Mouse (Mus musculus) kidney, embryonic 15.5 days (tissue): ENCODE measurements around the gene Rnf41. TPM values are rescaled to one million over a fixed set of nuclear protein-coding genes. Genes with fewer than 3 reads are reported as not detected.

Source experiments
- ATAC-seq: fragments of 200-750 bp; cut with Nextera tagmentation; replicated peaks from 2 replicates; pipeline ENCODE4 v1.8.0; 2017; ENCODE audit warnings: moderate TSS enrichment; ENCODE audit not compliant: low FRiP score
- H3K27ac ChIP-seq: fragments of 300-500 bp; sonication (generic); 2 replicates; pipeline ENCODE4 v1.5.1; 2015; ENCODE audit warnings: mild to moderate bottlenecking, inconsistent platforms
- H3K27me3 ChIP-seq: fragments of 300-500 bp; sonication (generic); 2 replicates; pipeline ENCODE4 v1.6.1; 2015; ENCODE audit warnings: inconsistent platforms
- H3K36me3 ChIP-seq: fragments of 300-500 bp; sonication (generic); 2 replicates; pipeline ENCODE4 v1.6.1; 2015; ENCODE audit warnings: inconsistent platforms
- H3K4me1 ChIP-seq: fragments of 300-500 bp; sonication (generic); 2 replicates; pipeline ENCODE4 v1.6.1; 2015; ENCODE audit warnings: inconsistent platforms
- H3K4me2 ChIP-seq: fragments of 300-500 bp; sonication (generic); 2 replicates; pipeline ENCODE4 v1.6.1; 2015; ENCODE audit warnings: moderate library complexity, mild to moderate bottlenecking, inconsistent platforms
- H3K4me3 ChIP-seq: fragments of 300-500 bp; sonication (generic); replicated peaks from 2 replicates; pipeline ENCODE4 v1.5.1; 2015; ENCODE audit warnings: mild to moderate bottlenecking, inconsistent platforms
- H3K9ac ChIP-seq: fragments of 300-500 bp; sonication (generic); 2 replicates; pipeline ENCODE4 v1.6.1; 2015; ENCODE audit warnings: mild to moderate bottlenecking, inconsistent platforms
- H3K9me3 ChIP-seq: fragments of 300-500 bp; sonication (generic); replicated peaks from 2 replicates; pipeline ENCODE4 v1.6.1; 2016; ENCODE audit warnings: inconsistent platforms
- WGBS: fragments of 180-500 bp; shearing (Covaris S2); methylation state at CpG from one replicate; pipeline ENCODE4 v1.1.7; 2015; ENCODE audit warnings: mixed read lengths; 5-methylcytosine and 5-hydroxymethylcytosine counted together
- polyA plus RNA-seq: library from polyadenylated mRNA; unstranded; fragments of >200 nt; fragmentation: Nextera tagmentation; extraction: Ambion mirVana; gene quantifications from 2 replicates; pipeline ENCODE4 v1.2.1, GENCODE M21; 2015

Gene Rnf41
- polyA plus RNA-seq, 1 experiment from 2014 or later: 45.1 TPM

DNA sequence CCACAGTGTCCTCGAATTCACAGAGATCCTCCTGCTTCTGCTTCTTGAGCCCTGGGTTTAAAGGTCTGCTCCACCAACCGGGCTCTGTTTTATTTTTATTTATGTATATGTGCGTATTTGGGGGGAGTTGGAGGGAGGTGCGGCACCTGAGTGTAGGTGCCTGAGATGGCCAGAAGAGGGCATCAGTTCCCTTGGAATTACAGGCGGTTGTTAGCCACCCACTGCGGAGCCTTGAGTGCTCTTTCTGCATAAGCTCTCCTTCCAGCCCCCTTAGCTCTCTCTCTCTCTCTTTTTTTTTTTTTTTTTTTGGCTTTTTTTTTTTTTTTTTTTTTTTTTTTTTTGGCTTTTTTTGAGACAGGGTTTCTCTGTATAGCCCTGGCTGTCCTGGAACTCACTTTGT is 37.1 kb upstream of the Rnf41 start:
- H3K4me2 ChIP-seq: no peak overlapping the region
- H3K36me3 ChIP-seq: peaks cover 11% of the 10 kb centered on the region
- H3K9me3 ChIP-seq: no peaks in the 10 kb centered on the region
- 78% methylated on average over 6 of the region's 6 CpGs for WGBS
- no peak overlapping the region for H3K9ac ChIP-seq
- H3K27ac ChIP-seq: no peak overlapping the region
- H3K4me1 ChIP-seq: peaks cover 32% of the 10 kb centered on the region
- no peak for ATAC-seq
- H3K27me3 ChIP-seq: no peaks in the 10 kb centered on the region
- no peak overlapping the region for H3K4me3 ChIP-seq

DNA sequence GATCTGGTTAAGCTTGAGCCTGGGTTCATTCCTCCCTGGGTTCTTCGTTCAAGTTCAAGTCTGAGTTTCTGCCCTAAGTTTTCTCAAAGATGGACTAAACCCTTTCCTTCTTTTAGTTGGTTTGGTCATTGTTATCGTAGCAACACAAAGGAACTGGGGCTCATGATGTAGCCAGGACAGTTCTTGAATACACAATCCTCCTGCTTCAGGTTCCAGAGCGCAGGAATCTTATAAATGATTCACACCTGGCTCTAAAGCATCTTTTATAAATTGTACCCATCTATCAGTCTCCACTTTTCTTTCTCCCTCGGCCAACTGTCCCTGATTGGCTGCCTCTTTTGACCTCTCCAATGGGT is 35.4 kb upstream of the Rnf41 start:
- 48% methylated on average over 4 of the region's 4 CpGs for WGBS

DNA sequence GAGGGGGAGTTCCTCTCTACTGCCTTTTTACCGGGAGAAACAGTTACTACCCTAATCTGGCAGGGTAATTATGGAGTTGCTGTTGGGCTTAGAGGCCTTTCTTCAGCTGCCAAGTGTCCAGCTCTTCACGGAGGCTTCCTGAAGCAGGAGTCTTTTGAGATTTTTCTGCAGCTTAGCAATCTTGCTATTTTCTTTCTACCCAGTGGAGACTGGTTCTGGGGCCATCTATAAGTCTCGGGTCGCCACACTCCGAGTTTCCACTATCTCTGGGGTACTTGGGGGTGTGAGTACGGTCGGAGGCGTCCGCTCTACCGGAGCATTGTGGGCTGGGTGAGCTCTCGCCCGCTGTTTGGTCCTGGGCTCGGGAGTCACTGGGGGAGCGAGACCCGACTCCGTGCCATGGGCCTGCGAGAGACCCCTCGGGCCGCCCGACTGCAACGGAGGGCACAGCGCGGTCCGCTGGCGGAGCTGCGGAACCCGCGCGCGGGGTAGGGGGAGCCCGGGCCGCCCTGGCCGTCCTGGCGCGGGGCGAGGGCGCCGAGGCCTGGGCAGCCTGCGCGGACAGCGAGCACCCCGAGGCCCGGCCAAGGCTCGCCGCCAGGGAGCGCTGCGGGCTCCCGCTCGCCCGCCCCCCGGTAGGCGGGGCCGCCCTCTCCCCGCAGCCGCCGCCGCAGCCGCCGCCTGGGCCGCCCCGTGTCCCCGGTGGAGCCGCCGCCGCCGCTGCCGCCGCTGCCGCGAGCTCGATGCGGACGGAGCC is 34.8 kb upstream of the Rnf41 start, which contains the start of gene Ankrd52:
Gene Ankrd52 (plus strand): TSS at position 661 of the 757 bp plus-strand sequence.
- 1% methylated on average over 48 of the region's 73 CpGs for WGBS
- Histone ChIP-seq H3K27ac (peak within 1 kb of the TSS; percentile 96), H3K27me3 (no peaks in the 10 kb centered on the region), H3K9ac (peak within 1 kb of the TSS; percentile 92), H3K4me2 (peak within 1 kb of the TSS; percentile 85), H3K4me3 (peak within 1 kb of the TSS; percentile 74), H3K9me3 (no peaks in the 10 kb centered on the region), H3K4me1 (peaks cover 28% of the 10 kb centered on the region), H3K36me3 (peaks cover 33% of the 10 kb centered on the region)
- ATAC-seq: peak; percentile 95

More for the DNA sequence above, 35.4 kb upstream of the Rnf41 start:
- no peak for ATAC-seq
- peak overlapping the region; percentile 92 for H3K9ac ChIP-seq
- peak overlapping the region; percentile 74 for H3K4me3 ChIP-seq
- H3K4me1 ChIP-seq: peaks cover 28% of the 10 kb centered on the region
- peaks cover 28% of the 10 kb centered on the region for H3K36me3 ChIP-seq
- no peaks in the 10 kb centered on the region for H3K27me3 ChIP-seq
- H3K4me2 ChIP-seq: peak overlapping the region; percentile 85
- H3K27ac ChIP-seq: peak overlapping the region; percentile 96
- no peaks in the 10 kb centered on the region for H3K9me3 ChIP-seq

DNA sequence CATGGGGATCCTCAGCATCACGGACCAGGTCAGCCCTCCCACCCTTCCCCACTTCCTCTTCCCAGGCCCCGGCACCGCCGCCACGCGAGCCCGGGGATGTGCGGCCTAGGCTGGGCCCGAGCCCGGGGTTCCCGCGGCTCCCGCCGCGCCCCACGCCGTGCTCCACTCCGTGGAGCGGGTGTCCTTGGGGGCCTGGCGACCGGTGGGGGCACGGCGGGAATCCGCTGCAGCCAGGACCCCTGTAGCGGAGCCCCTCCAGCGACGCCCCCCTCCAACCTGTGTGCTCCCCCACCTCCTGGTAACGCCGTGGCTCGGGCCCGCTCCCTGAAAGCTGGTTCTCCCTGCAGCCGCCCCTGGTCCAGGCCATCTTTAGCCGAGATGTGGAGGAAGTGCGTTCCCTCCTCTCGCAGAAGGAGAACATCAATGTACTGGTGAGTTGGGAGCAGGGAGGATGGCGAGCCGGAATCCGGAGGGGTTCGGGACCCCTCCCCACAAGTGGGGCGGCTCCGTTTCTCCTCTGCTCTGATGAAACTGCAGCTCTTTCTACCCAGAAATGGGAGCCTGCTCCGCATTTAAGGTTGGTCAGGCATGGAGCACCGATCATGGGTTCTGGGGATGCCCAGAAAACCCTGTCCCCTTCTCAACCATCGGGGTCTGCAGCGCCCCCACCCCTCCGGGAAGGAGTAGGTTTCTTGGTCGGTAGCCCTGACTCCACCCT is 34.1 kb upstream of the Rnf41 start:
- Histone ChIP-seq H3K27me3 (no peaks in the 10 kb centered on the region), H3K9me3 (no peaks in the 10 kb centered on the region), H3K4me1 (peaks cover 28% of the 10 kb centered on the region), H3K4me3 (peak overlapping the region; percentile 74), H3K36me3 (peaks cover 41% of the 10 kb centered on the region), H3K4me2 (peak overlapping the region; percentile 85), H3K27ac (peak overlapping the region; percentile 96), H3K9ac (peak overlapping the region; percentile 92)
- ATAC-seq: peak; percentile 77
- 0% methylated on average over 47 of the region's 47 CpGs for WGBS

DNA sequence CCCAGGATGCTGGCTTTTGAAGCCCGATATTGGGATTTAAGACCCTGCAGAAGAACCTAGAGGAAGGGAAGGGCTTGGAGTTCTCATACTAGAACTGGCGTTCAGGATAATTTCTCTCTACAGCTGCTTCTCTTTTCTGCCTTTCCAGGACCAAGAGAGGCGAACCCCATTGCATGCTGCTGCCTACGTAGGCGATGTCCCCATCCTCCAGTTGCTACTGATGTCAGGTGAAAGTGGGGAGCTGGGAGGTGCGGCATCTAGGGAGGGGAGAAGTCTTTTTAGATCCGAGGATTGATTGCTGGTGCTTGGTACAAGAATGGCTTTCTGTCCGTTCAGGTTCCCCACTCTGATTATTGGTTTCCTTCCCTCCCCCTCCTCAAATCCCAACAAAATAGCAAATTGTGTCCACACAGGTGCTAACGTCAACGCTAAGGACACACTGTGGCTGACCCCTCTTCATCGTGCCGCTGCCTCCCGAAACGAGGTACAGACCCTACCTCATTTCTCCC is 33.5 kb upstream of the Rnf41 start:
- Histone ChIP-seq H3K27ac (peak overlapping the region; percentile 96), H3K4me3 (peak overlapping the region; percentile 74), H3K9ac (peak overlapping the region; percentile 92), H3K4me2 (peak overlapping the region; percentile 85), H3K9me3 (no peaks in the 10 kb centered on the region), H3K4me1 (peaks cover 28% of the 10 kb centered on the region), H3K27me3 (no peaks in the 10 kb centered on the region), H3K36me3 (peaks cover 47% of the 10 kb centered on the region)
- no peak for ATAC-seq
- WGBS: 51% methylated on average over 14 of the region's 14 CpGs

DNA sequence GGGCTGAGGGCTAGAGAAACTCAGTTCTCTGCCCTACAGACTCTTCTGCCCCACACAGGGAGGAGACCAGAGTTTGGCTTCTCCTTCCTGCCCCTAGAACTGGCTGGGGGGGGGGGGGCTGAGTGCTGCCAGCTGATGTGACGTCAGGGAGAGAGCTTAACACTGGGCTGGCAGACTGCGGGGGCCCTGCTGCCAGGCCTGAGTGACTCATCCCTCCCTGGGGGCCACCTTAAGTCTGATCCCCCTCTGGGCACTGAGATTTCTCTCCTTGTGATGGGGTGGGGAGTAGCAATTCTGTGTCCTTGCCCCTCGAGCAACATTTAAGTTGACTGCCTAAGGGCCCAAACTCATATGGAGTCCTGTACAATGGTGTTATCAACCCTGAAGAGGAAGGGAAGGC is 33.0 kb upstream of the Rnf41 start:
- ATAC-seq: no peak

DNA sequence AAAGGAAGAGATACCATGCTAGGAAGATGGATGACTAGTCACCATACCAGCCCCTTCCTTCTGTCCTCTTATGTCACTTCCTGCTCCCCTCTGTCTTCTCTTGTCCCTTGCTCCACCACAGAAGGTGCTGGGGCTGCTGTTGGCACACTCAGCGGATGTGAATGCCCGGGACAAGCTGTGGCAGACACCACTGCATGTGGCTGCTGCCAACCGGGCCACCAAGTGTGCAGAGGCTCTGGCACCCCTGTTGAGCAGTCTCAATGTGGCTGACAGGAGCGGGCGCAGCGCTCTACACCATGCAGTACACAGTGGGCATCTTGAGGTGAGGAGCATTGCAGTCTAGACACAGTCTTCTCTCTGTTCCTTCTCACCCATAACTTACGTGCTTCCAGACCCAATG is 32.2 kb upstream of the Rnf41 start:
- WGBS: 97% methylated on average over 7 of the region's 7 CpGs
- Histone ChIP-seq H3K9me3 (no peaks in the 10 kb centered on the region), H3K36me3 (peaks cover 60% of the 10 kb centered on the region), H3K27me3 (no peaks in the 10 kb centered on the region), H3K27ac (no peak overlapping the region), H3K4me1 (peaks cover 28% of the 10 kb centered on the region), H3K4me3 (0 out of 2 replicates have a peak overlapping the region, but pooled peaks have one; percentile 74), H3K9ac (no peak overlapping the region; the same call in 1 of the 2 replicates), H3K4me2 (no peak overlapping the region)
- ATAC-seq: no peak

More for the DNA sequence above, 33.0 kb upstream of the Rnf41 start:
- WGBS: 71% methylated on average over 3 of the region's 3 CpGs
- Histone ChIP-seq H3K4me1 (peaks cover 28% of the 10 kb centered on the region), H3K9ac (peak overlapping the region; percentile 92; the same call in 1 of the 2 replicates), H3K27me3 (no peaks in the 10 kb centered on the region), H3K4me3 (peak overlapping the region; percentile 74), H3K9me3 (no peaks in the 10 kb centered on the region), H3K36me3 (peaks cover 52% of the 10 kb centered on the region), H3K27ac (no peak overlapping the region), H3K4me2 (peak overlapping the region; percentile 85)

DNA sequence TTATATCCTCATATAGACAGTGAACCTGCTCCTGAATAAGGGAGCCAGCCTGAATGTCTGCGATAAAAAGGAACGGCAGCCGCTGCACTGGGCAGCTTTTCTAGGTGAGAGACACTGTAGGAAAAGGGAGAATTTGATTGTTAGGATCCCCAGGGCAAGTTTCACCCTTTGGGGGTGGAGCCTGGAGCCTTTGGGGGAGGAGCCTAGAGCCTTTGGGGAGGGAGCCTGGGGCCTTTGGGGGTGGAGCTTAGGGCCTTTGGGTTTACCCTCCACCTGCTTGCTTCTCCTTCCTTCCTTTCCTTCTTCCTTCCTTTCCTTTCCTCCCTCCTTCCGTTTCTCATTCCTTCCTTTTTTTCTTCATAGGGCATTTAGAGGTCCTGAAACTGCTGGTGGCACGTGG is 30.9 kb upstream of the Rnf41 start:
- no peak overlapping the region for H3K9ac ChIP-seq
- ATAC-seq: no peak
- H3K36me3 ChIP-seq: peaks cover 73% of the 10 kb centered on the region
- no peak overlapping the region for H3K4me2 ChIP-seq
- H3K27me3 ChIP-seq: no peaks in the 10 kb centered on the region
- WGBS: 91% methylated on average over 5 of the region's 5 CpGs
- peaks cover 28% of the 10 kb centered on the region for H3K4me1 ChIP-seq
- no peak overlapping the region for H3K27ac ChIP-seq
- no peak overlapping the region for H3K4me3 ChIP-seq
- H3K9me3 ChIP-seq: no peaks in the 10 kb centered on the region

DNA sequence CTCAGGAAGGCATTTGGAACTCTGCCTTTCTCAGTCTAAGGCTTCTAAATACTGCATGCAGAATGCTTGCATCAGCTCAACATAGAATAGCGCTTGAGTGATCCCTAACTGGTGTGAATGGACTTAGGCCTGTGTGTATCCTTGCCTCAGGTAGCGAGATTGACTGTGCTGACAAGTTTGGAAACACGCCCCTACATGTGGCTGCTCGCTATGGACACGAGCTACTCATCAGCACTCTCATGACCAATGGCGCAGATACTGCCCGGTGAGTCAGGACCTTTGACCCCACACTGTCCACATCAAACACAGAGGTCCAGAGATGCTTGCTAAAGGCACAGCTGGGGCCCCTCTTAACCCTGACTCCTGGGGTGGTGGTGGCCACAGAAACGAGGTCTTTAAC is 29.0 kb upstream of the Rnf41 start:
- WGBS: 87% methylated on average over 8 of the region's 8 CpGs
- Histone ChIP-seq H3K4me2 (no peak overlapping the region), H3K27me3 (no peaks in the 10 kb centered on the region), H3K4me3 (no peak overlapping the region), H3K4me1 (peaks cover 19% of the 10 kb centered on the region), H3K9ac (no peak overlapping the region), H3K27ac (no peak overlapping the region), H3K9me3 (no peaks in the 10 kb centered on the region), H3K36me3 (peaks cover 92% of the 10 kb centered on the region)
- no peak for ATAC-seq

DNA sequence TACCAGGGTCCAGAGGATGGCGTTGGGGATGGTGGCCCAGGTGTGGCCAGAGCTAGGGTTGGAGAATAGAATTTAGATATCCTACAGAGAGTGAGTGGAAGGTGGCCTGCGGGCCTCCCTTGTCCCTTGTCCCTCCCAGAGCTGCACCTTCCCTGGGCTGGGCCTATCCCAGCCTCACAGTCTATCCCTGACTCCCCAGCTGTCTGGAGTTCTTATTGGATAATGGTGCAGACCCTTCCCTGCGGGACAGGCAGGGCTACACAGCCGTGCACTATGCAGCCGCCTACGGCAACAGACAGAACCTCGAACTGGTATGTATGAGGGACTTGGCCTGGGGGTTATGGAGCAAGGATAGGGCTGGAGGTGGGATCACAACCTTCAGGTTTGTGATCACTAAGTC is 25.6 kb upstream of the Rnf41 start:
- Histone ChIP-seq H3K4me1 (no peaks in the 10 kb centered on the region), H3K4me3 (no peak overlapping the region), H3K9ac (no peak overlapping the region), H3K36me3 (peaks cover 100% of the 10 kb centered on the region), H3K9me3 (no peaks in the 10 kb centered on the region), H3K27ac (no peak overlapping the region), H3K27me3 (no peaks in the 10 kb centered on the region), H3K4me2 (no peak overlapping the region)
- no peak for ATAC-seq
- 92% methylated on average over 7 of the region's 7 CpGs for WGBS

DNA sequence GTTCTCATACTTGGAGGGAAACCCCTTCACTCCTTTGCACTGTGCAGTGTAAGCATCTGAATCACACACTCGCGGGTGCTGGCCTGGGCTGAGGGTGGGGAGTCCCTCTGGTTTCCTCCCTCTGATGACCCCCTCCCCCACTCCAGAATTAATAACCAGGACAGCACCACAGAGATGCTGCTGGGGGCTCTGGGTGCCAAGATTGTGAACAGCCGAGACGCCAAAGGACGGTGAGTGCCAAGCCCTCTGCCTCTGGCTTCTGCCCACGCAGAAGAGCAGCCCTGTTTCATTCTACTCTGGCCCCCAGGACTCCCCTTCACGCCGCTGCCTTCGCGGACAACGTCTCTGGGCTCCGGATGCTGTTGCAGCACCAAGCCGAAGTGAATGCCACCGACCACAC is 22.5 kb upstream of the Rnf41 start:
- no peak for ATAC-seq
- no peaks in the 10 kb centered on the region for H3K9me3 ChIP-seq
- no peak overlapping the region for H3K4me2 ChIP-seq
- no peak overlapping the region for H3K27ac ChIP-seq
- WGBS: 90% methylated on average over 14 of the region's 14 CpGs
- H3K9ac ChIP-seq: no peak overlapping the region
- H3K4me3 ChIP-seq: no peak overlapping the region
- H3K36me3 ChIP-seq: peaks cover 100% of the 10 kb centered on the region
- 0 out of 2 replicates have a peak, but pooled peaks cover 5% of the 10 kb centered on the region for H3K4me1 ChIP-seq
- H3K27me3 ChIP-seq: no peaks in the 10 kb centered on the region

DNA sequence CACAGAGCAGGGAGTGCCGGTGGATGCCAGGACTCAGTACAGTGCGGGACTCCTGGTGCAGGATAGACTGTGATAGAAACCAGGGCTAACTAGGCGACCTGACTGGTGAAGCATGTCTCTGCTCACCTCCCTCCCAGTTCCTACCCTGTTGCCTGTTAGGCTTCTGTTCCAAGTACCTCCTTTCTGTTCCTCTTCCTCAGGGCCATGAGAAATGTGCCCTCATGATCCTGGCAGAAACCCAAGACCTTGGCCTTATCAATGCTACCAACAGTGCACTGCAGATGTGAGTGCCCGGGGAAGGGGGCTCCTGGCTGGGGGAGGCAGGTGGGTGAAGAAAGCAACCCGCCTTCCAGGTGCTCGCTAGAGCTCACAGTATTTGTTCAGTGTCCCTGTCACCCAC is 21.9 kb upstream of the Rnf41 start:
- Histone ChIP-seq H3K9ac (no peak overlapping the region), H3K27me3 (no peaks in the 10 kb centered on the region), H3K4me1 (0 out of 2 replicates have a peak, but pooled peaks cover 5% of the 10 kb centered on the region), H3K27ac (no peak overlapping the region), H3K4me2 (no peak overlapping the region), H3K36me3 (peaks cover 100% of the 10 kb centered on the region), H3K9me3 (no peaks in the 10 kb centered on the region), H3K4me3 (no peak overlapping the region)
- no peak for ATAC-seq
- WGBS: 89% methylated on average over 6 of the region's 6 CpGs
